ENCODE assay signal across 8 mouse cellular contexts in the genomic region with DNA sequence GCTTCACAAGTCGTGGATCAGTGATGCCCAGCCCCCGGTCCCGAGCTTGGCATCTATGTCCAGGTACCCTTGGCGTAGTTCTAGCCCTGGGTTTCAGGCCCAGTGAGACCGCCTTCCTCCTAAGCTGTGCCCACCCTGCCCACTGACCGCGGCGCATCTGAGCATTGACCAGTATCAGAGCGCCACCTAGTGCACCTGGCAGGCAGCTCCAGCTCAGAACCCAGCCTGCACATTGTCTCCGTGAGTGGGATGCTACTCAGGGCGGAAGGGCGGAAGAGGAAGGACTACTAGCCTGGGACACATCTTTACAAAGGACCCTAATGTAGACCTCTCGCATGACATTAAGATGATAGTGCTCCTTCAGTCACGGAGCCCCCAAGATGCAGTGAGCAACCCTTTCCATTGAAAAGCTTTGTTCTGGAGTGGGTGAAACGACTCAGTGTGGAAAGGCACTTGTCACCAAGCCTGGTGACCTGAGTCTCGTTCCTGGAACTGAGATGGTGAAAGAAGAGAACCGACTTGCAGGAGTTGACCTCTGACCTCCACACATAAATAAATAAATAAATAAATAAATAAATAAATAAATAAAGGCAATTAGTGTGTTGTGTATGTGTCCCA. TPM values are rescaled to one million over a fixed set of nuclear protein-coding genes. Genes with fewer than 3 reads are reported as not detected.
A peak's percentile ranks its signal among the peaks of the same experiment; 100 is the strongest.
DNase-seq lines count a peak whose midpoint lies in the region; ATAC-seq and TF ChIP-seq lines count a peak whose summit lies in the region.

No protein-coding gene starts in this region.

- H3K27ac ChIP-seq in hindbrain, postnatal 0 days: no peak overlapping the region

- WGBS in hindbrain, postnatal 0 days: 6% methylated on average over 17 of the region's 17 CpGs

- peak overlapping the region; percentile 11; the same call in 1 of the 2 replicates for H3K4me3 ChIP-seq in hindbrain, postnatal 0 days (ENCODE audit: low read length)
- H3K4me3 ChIP-seq in megakaryocyte, embryonic 14.5 days (replicated peaks): peak overlapping the region; percentile 83

- peak; percentile 100 for TF ChIP-seq CTCF in hindbrain, postnatal 0 days (IDR thresholded peaks at IDR 0.05; ENCODE audit: low read depth)

- H3K4me2 ChIP-seq in hindbrain, postnatal 0 days (ENCODE audit: low read depth, low read length): peak overlapping the region; percentile 47

- H3K27me3 ChIP-seq in hindbrain, postnatal 0 days (ENCODE audit: insufficient read depth, low read length): no peaks in the 10 kb centered on the region
- peaks cover 62% of the 10 kb centered on the region for H3K27me3 ChIP-seq in megakaryocyte, embryonic 14.5 days (replicated peaks)

- no peaks in the 10 kb centered on the region for H3K36me3 ChIP-seq in hindbrain, postnatal 0 days (ENCODE audit: insufficient read depth, low read length)
- H3K36me3 ChIP-seq in megakaryocyte, embryonic 14.5 days (replicated peaks; ENCODE audit: low read length): no peaks in the 10 kb centered on the region

- H3K9ac ChIP-seq in hindbrain, postnatal 0 days (replicated peaks; ENCODE audit: low read length): 0 out of 2 replicates have a peak overlapping the region, but pooled peaks have one; percentile 21

- DNase-seq in WW6 (ENCODE audit: low read depth, low spot score): peak; percentile 54
- DNase-seq in cerebellum, postnatal 4 days (ENCODE audit: low spot score in 2 of 2): peak; percentile 82 to 91
- peak; percentile 75 for DNase-seq in gastrocnemius, postnatal 10 days
- DNase-seq in hindbrain, postnatal 0 days (ENCODE audit: low spot score): peak; percentile 93
- peak; percentile 78 to 85 for DNase-seq in left cerebral cortex, adult 18-20 months (ENCODE audit: low spot score in 2 of 2)
- DNase-seq in right cerebral cortex, postnatal 36 days (ENCODE audit: low spot score in 2 of 2): peak; percentile 61 to 72
- DNase-seq in c-Kit-positive CD71-positive TER-119-positive erythroid progenitor cells, embryonic 14.5 days (ENCODE audit: low spot score): no peak

- ATAC-seq in hindbrain, postnatal 0 days: peak; percentile 91

- 0 out of 2 replicates have a peak, but pooled peaks cover 4% of the 10 kb centered on the region for H3K4me1 ChIP-seq in hindbrain, postnatal 0 days (ENCODE audit: insufficient read depth, low read length)
- H3K4me1 ChIP-seq in megakaryocyte, embryonic 14.5 days: peaks cover 18% of the 10 kb centered on the region

- H3K9me3 ChIP-seq in hindbrain, postnatal 0 days (ENCODE audit: low read length): no peaks in the 10 kb centered on the region
- peaks cover 11% of the 10 kb centered on the region for H3K9me3 ChIP-seq in megakaryocyte, embryonic 14.5 days

RNA-seq across cellular contexts. Expression of a gene that starts 24.7 kb away (rescaled TPM):
- total RNA-seq in gastrocnemius, postnatal 10 days (2021): 1 to 10 TPM; 3.8 to 4.9 TPM
- 15.0 and 23.0 TPM in 2 replicates for total RNA-seq in hindbrain, postnatal 0 days (2014; rRNA removed)
- 17.1 and 20.9 TPM in 2 replicates for polyA plus RNA-seq in hindbrain, postnatal 0 days (2015; fragmentation: Nextera tagmentation; extraction: Ambion mirVana)
- 10 to 100 TPM; 17.4 to 17.5 TPM for total RNA-seq in left cerebral cortex, adult 18-20 months (2021)
- 1.3 and 4.3 TPM in 2 replicates for polyA plus RNA-seq in megakaryocyte, embryonic 14.5 days (2012; ENCODE audit: insufficient read depth, low replicate concordance)

RNA-seq across cellular contexts. Expression of a gene that starts 34.2 kb away (rescaled TPM):
- 10 to 100 TPM; 19.2 to 22.6 TPM for total RNA-seq in gastrocnemius, postnatal 10 days (2021)
- total RNA-seq in hindbrain, postnatal 0 days (2014; rRNA removed): 12.4 and 14.3 TPM in 2 replicates
- polyA plus RNA-seq in hindbrain, postnatal 0 days (2015; fragmentation: Nextera tagmentation; extraction: Ambion mirVana): 13.8 and 16.4 TPM in 2 replicates
- 1 to 10 TPM; 7.9 to 8.4 TPM for total RNA-seq in left cerebral cortex, adult 18-20 months (2021)
- 17.6 and 18.7 TPM in 2 replicates for polyA plus RNA-seq in megakaryocyte, embryonic 14.5 days (2012; ENCODE audit: insufficient read depth, low replicate concordance)
